9 mouse cellular contexts compared by ENCODE assay signal in the genomic region with DNA sequence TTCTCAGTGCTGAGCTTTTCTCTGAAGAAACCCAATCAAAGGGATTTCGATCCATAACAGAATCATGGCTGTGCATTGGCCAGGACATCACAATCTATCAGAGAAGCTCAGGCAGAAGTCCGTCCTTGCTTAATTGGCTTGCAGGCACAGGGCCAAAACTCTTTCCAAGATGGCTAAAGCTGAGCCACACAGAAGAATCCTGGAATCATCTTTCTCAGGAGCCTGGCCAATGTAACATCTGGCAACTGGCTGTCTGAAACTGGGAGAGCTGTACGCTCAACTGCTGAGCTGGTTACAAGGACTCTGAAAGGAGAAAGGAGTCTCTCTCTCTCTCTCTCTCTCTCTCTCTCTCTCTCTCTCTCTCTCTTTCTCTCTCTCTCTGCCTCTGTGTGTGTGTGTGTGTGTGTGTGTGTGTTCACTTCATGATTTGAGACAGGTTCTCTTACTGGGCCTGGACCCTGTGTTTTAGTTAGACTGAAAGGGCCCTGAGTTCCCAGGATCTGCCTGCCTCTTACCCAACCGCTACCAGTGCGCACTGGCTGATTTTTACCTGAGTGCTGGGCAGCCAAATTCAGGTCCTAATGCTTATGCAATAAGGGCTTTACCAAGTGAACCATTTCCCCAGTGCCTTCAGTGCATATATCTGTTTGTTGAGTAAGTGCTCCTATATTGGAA.
DNase-seq lines count a peak whose midpoint lies in the region; ATAC-seq lines count a peak whose summit lies in the region.
"Had no signal": no experiment of that assay in that cellular context is flagged by ENCODE, and none has a peak within 500 bp of the region (broad histone marks: within the 10 kb centered on the region; RNA-seq: fewer than 3 reads in every experiment).

No protein-coding gene starts in this region.

- H3K27ac ChIP-seq in neural tube, embryonic 14.5 days (ENCODE audit: low read depth, low read length), result no peak overlapping the region
- H3K27ac ChIP-seq in neural tube, embryonic 15.5 days (replicated peaks), result no peak overlapping the region
- H3K27ac ChIP-seq in intestine, embryonic 15.5 days, result 0 out of 2 replicates have a peak overlapping the region, but pooled peaks have one; percentile 37
- H3K27ac ChIP-seq: neural tube, embryonic 12.5 days had no signal

- H3K4me1 ChIP-seq in neural tube, embryonic 14.5 days (ENCODE audit: control insufficient read depth, insufficient read depth, low read length), result no peaks in the 10 kb centered on the region
- H3K4me1 ChIP-seq in neural tube, embryonic 15.5 days, result peaks cover 9% of the 10 kb centered on the region; the same call in 1 of the 2 replicates
- no peaks in the 10 kb centered on the region for H3K4me1 ChIP-seq in intestine, embryonic 15.5 days (replicated peaks)
- H3K4me1 ChIP-seq: neural tube, embryonic 12.5 days had no signal

- no peaks in the 10 kb centered on the region for H3K36me3 ChIP-seq in neural tube, embryonic 14.5 days (ENCODE audit: control insufficient read depth, insufficient read depth, low read length)
- no peaks in the 10 kb centered on the region for H3K36me3 ChIP-seq in neural tube, embryonic 15.5 days
- no peaks in the 10 kb centered on the region for H3K36me3 ChIP-seq in intestine, embryonic 15.5 days
- H3K36me3 ChIP-seq: neural tube, embryonic 12.5 days had no signal

- H3K4me3 ChIP-seq in neural tube, embryonic 14.5 days (ENCODE audit: low read depth, low read length), result no peak overlapping the region
- H3K4me3 ChIP-seq in neural tube, embryonic 15.5 days (replicated peaks), result no peak overlapping the region
- no peak overlapping the region for H3K4me3 ChIP-seq in intestine, embryonic 15.5 days (replicated peaks)
- H3K4me3 ChIP-seq: neural tube, embryonic 12.5 days had no signal

- DNase-seq in embryo, embryonic 11 days, result peak; percentile 27
- no peak for DNase-seq in embryo, embryonic 10 days (ENCODE audit: low spot score)
- DNase-seq in testis, postnatal 10 days (ENCODE audit: low spot score), result peak; percentile 67
- no peak for DNase-seq in natural killer cell, adult 2 months (ENCODE audit: low spot score in 2 of 2)
- DNase-seq in left cerebral cortex, adult 11 months (ENCODE audit: low spot score), result no peak

- H3K27me3 ChIP-seq in neural tube, embryonic 14.5 days (ENCODE audit: control insufficient read depth, insufficient read depth, low read length), result no peaks in the 10 kb centered on the region
- H3K27me3 ChIP-seq in neural tube, embryonic 15.5 days (replicated peaks), result no peaks in the 10 kb centered on the region
- H3K27me3 ChIP-seq in intestine, embryonic 15.5 days (replicated peaks), result no peaks in the 10 kb centered on the region
- H3K27me3 ChIP-seq: neural tube, embryonic 12.5 days had no signal

- no peak overlapping the region for H3K4me2 ChIP-seq in neural tube, embryonic 14.5 days (ENCODE audit: low read depth, low read length)
- no peak overlapping the region for H3K4me2 ChIP-seq in neural tube, embryonic 15.5 days
- no peak overlapping the region for H3K4me2 ChIP-seq in intestine, embryonic 15.5 days (replicated peaks)
- H3K4me2 ChIP-seq: neural tube, embryonic 12.5 days had no signal

- no peaks in the 10 kb centered on the region for H3K9me3 ChIP-seq in neural tube, embryonic 14.5 days (ENCODE audit: control insufficient read depth, low read length)
- H3K9me3 ChIP-seq in neural tube, embryonic 15.5 days (replicated peaks), result no peaks in the 10 kb centered on the region
- H3K9me3 ChIP-seq in intestine, embryonic 15.5 days, result no peaks in the 10 kb centered on the region
- H3K9me3 ChIP-seq: neural tube, embryonic 12.5 days had no signal

- peak; percentile 16; the same call in 1 of the 2 replicates for ATAC-seq in neural tube, embryonic 14.5 days (ENCODE audit: low read depth)
- ATAC-seq in neural tube, embryonic 15.5 days (ENCODE audit: low FRiP score), result no peak; the same call in 1 of the 2 replicates
- ATAC-seq in intestine, embryonic 15.5 days, result peak; percentile 86

- no peak overlapping the region for H3K9ac ChIP-seq in neural tube, embryonic 14.5 days (replicated peaks; ENCODE audit: low read depth, low read length)
- H3K9ac ChIP-seq in neural tube, embryonic 15.5 days (replicated peaks), result no peak overlapping the region
- no peak overlapping the region for H3K9ac ChIP-seq in intestine, embryonic 15.5 days
- H3K9ac ChIP-seq: neural tube, embryonic 12.5 days had no signal

- 69% methylated on average over 5 of the region's 5 CpGs for WGBS in neural tube, embryonic 14.5 days
- WGBS in neural tube, embryonic 15.5 days, result 75% methylated on average over 5 of the region's 5 CpGs
- WGBS in intestine, embryonic 15.5 days, result 43% methylated on average over 5 of the region's 5 CpGs

Comparison
In these comparisons a context has a peak if more than half of its experiments do, and no peak if none do; other contexts are left out.
1. DNase-seq: peak in embryo, embryonic 11 days (single experiment) and testis, postnatal 10 days (single experiment); none in embryo, embryonic 10 days (single experiment), natural killer cell, adult 2 months (0 of 2) and left cerebral cortex, adult 11 months (single experiment).